Mouse (Mus musculus): ENCODE measurements around the gene Hivep2. TPM values are rescaled to one million over a fixed set of nuclear protein-coding genes. Genes with fewer than 3 reads are reported as not detected.

The Hivep2 gene
- polyA plus RNA-seq, 1 experiment from 2014 or later: 4.5 TPM

DNA sequence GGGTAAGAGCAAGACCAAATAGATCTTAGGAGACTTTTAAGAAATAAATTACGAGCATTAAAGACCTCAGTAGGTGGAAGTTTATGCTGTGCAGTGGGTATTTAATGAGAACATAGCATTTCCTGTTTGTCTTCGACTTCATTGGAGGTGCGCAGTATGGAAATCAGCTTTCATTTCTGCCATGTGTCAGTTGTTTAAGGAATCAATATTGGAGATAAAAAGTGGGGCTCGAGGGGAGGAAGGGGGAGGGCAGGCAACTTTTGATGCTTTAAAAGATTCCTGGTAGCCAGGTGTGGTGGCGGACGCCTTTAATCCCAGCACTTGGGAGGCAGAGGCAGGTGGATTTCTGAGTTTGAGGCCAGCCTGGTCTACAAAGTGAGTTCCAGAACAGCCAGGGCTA, 16.4 kb downstream of the Hivep2 start:
- Histone ChIP-seq H3K4me2 (peak overlapping the region; percentile 84), H3K27ac (no peak overlapping the region), H3K27me3 (no peaks in the 10 kb centered on the region), H3K9ac (0 out of 2 replicates have a peak overlapping the region, but pooled peaks have one; percentile 74), H3K4me3 (replicated peaks) (peak overlapping the region; percentile 62; the same call in 1 of the 2 replicates), H3K36me3 (replicated peaks) (no peaks in the 10 kb centered on the region), H3K4me1 (peaks cover 6% of the 10 kb centered on the region), H3K9me3 (no peaks in the 10 kb centered on the region)
- 77% methylated on average over 6 of the region's 6 CpGs for WGBS
- no peak; the same call in 1 of the 2 replicates for ATAC-seq (ENCODE audit: low FRiP score)

DNA sequence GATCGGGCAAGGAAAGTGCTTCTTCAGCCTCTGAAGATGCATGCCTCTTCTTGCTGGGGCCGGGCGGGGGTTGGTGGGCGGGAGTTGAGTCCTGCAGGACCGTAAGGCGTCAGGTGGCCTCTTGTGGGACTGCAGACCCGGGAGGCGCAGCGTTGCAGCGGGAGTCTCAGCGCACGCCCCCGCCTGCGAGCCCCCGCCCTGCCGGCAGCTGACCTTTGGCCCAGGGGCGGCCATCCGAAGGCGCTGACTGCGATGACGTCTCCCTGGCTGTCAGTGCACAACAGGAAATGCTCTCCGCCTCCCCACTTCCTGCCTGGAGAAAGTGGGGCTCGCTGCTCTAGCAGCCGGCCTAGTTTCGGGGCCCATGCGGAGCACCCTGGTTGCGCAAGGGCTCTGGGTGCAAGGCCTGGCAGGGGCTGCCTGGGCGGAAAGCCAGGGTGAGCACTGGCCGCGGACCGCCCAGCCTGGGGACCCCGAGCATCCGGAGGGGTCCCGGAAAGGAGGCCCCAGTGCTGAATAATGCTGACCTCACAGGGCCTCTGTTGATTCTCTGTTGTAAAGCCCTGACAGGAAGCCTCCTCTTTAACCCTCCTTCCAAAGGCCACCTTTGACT, 17.0 kb downstream of the Hivep2 start:
- no peaks in the 10 kb centered on the region for H3K9me3 ChIP-seq
- WGBS: 3% methylated on average over 34 of the region's 34 CpGs
- peak overlapping the region; percentile 66 for H3K27ac ChIP-seq
- peaks cover 6% of the 10 kb centered on the region for H3K4me1 ChIP-seq
- peak overlapping the region; percentile 84 for H3K4me2 ChIP-seq
- ATAC-seq (ENCODE audit: low FRiP score): peak; percentile 82
- H3K4me3 ChIP-seq (replicated peaks): peak overlapping the region; percentile 62
- peak overlapping the region; percentile 74 for H3K9ac ChIP-seq
- no peaks in the 10 kb centered on the region for H3K36me3 ChIP-seq (replicated peaks)
- H3K27me3 ChIP-seq: no peaks in the 10 kb centered on the region

DNA sequence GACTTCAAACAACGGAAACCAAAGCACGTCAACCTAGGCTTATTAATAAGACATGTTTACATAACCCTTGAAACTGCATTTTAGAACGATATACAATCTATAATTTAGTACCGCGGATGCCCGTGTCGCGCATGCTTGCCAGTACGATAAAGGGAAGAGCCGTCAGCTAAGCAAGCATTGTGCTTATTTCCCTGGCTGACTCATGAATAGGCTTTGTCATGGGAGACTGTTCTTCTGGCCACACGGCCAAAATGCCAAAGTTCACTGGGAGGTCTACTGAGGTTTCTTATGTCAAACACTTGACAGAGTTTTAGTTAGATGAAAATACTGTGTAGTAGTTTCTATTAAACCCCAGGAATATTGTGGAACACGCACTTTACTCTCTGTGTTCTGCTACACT, 17.8 kb downstream of the Hivep2 start:
- 67% methylated on average over 12 of the region's 12 CpGs for WGBS
- Histone ChIP-seq H3K4me1 (peaks cover 6% of the 10 kb centered on the region), H3K9me3 (no peaks in the 10 kb centered on the region), H3K4me2 (no peak overlapping the region), H3K36me3 (replicated peaks) (no peaks in the 10 kb centered on the region), H3K27ac (no peak overlapping the region), H3K4me3 (replicated peaks) (no peak overlapping the region), H3K27me3 (no peaks in the 10 kb centered on the region), H3K9ac (no peak overlapping the region)
- ATAC-seq (ENCODE audit: low FRiP score): no peak

DNA sequence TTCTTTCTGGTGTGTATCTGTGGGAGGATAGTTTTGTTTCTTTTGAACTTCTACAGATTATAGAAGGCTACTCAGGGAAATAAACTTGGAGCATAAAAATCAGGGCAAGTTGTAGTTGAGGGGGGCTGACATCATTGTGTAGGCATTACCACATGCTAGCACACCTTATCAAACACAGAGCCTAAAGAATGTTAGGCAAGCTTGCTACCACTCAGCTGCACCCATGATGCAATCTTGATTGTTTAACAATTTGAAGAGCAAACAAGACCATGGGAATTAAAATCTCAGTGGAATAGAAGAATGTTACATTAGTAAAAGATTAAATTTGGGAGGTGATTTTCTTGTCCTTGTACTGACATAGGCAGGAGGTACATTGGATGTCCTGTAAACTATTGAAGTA, 18.4 kb downstream of the Hivep2 start:
- Histone ChIP-seq H3K27me3 (no peaks in the 10 kb centered on the region), H3K27ac (no peak overlapping the region), H3K4me3 (replicated peaks) (no peak overlapping the region), H3K4me2 (no peak overlapping the region), H3K36me3 (replicated peaks) (no peaks in the 10 kb centered on the region), H3K4me1 (peaks cover 6% of the 10 kb centered on the region), H3K9me3 (no peaks in the 10 kb centered on the region), H3K9ac (no peak overlapping the region)
- ATAC-seq (ENCODE audit: low FRiP score): no peak

DNA sequence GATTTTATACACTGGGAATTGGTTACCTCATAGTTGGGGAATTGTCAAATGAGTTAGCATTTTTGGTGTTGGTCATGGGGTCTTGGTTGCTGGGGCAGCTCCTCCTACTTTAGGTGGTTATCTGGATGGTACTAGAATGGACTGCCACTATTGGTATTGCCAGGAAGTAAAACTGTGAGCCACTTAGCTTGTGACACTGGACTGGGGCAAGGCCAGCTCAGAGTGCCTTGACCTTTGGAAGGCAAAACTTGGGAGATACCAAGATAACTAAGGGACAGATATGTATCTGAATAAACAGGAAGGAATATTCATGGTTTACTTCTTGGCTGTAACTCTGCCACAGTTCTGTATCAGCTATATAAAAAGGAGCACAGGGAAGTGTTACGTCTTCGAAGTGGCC, 20.7 kb downstream of the Hivep2 start:
- Histone ChIP-seq H3K4me3 (replicated peaks) (no peak overlapping the region), H3K4me1 (peaks cover 6% of the 10 kb centered on the region), H3K9ac (no peak overlapping the region), H3K27me3 (no peaks in the 10 kb centered on the region), H3K27ac (no peak overlapping the region), H3K9me3 (no peaks in the 10 kb centered on the region), H3K4me2 (no peak overlapping the region), H3K36me3 (replicated peaks) (no peaks in the 10 kb centered on the region)
- ATAC-seq (ENCODE audit: low FRiP score): no peak
- 85% methylated on average over 2 of the region's 2 CpGs for WGBS

- WGBS: 86% methylated on average over 3 of the region's 3 CpGs
- H3K27ac ChIP-seq: no peak overlapping the region
- H3K36me3 ChIP-seq (replicated peaks): no peaks in the 10 kb centered on the region
- no peak overlapping the region for H3K4me2 ChIP-seq
- ATAC-seq (ENCODE audit: low FRiP score): no peak
- no peak overlapping the region for H3K9ac ChIP-seq
- no peak overlapping the region for H3K4me3 ChIP-seq (replicated peaks)
- H3K27me3 ChIP-seq: no peaks in the 10 kb centered on the region
- no peaks in the 10 kb centered on the region for H3K9me3 ChIP-seq
- peaks cover 6% of the 10 kb centered on the region for H3K4me1 ChIP-seq
Observed at GRCm38 (mm10) chr10:13987336-13987735, 21.5 kb downstream of the Hivep2 start.

GRCm38 (mm10) chr10:13988280-13988679, 22.4 kb downstream of the Hivep2 start:
- H3K4me3 ChIP-seq (replicated peaks): no peak overlapping the region
- no peak for ATAC-seq (ENCODE audit: low FRiP score)
- H3K4me1 ChIP-seq: peaks cover 2% of the 10 kb centered on the region; the same call in 1 of the 2 replicates
- no peaks in the 10 kb centered on the region for H3K36me3 ChIP-seq (replicated peaks)
- no peaks in the 10 kb centered on the region for H3K9me3 ChIP-seq
- no peaks in the 10 kb centered on the region for H3K27me3 ChIP-seq
- no peak overlapping the region for H3K9ac ChIP-seq
- no peak overlapping the region for H3K4me2 ChIP-seq
- H3K27ac ChIP-seq: no peak overlapping the region
- WGBS: 73% methylated on average over 9 of the region's 9 CpGs

DNA sequence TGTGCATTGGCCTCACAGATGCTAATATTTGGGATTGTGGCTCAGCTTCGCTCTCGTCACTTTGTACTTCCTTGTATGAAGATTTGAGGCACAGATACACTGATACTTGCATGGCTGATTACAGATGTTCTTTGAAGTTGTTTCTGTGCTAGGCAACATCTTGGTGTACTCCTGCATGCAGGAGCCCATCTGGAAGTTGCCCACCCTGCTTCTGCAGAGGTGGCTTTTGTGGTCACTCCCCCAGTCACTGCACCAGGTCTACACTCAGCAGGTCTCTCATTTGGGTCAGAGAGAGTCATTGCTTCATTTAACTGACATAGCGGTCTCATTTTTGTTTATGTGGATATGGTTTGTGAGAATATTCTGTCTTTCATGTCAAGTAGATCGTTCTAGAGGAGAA, 22.9 kb downstream of the Hivep2 start:
- H3K27ac ChIP-seq: no peak overlapping the region
- no peaks in the 10 kb centered on the region for H3K9me3 ChIP-seq
- H3K4me2 ChIP-seq: no peak overlapping the region
- H3K27me3 ChIP-seq: no peaks in the 10 kb centered on the region
- 90% methylated on average over 4 of the region's 4 CpGs for WGBS
- no peak overlapping the region for H3K4me3 ChIP-seq (replicated peaks)
- no peak for ATAC-seq (ENCODE audit: low FRiP score)
- H3K36me3 ChIP-seq (replicated peaks): no peaks in the 10 kb centered on the region
- H3K4me1 ChIP-seq: peaks cover 2% of the 10 kb centered on the region; the same call in 1 of the 2 replicates
- no peak overlapping the region for H3K9ac ChIP-seq

DNA sequence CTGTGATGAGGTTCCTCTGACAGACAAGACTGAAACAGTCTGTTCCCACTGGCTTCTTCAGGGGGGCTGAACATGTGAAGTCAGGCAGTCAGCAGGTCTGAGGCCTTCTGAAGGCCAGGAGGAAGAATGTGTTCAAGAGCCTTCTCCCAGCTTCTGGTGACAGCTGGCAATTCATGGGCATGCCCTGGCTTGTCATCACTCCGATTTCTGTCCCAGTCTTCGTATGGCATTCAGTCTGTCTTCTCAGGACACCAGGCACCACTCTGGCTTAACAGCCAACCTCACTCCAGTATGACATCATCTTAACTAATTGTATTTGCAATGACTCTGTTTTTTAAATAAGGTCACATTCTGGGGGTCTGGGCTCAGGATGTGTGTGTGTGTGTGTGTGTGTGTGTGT, 25.0 kb downstream of the Hivep2 start:
- no peak overlapping the region for H3K9ac ChIP-seq
- 85% methylated on average over 2 of the region's 2 CpGs for WGBS
- no peaks in the 10 kb centered on the region for H3K36me3 ChIP-seq (replicated peaks)
- H3K4me3 ChIP-seq (replicated peaks): no peak overlapping the region
- no peaks in the 10 kb centered on the region for H3K9me3 ChIP-seq
- no peak overlapping the region for H3K4me2 ChIP-seq
- no peaks in the 10 kb centered on the region for H3K27me3 ChIP-seq
- no peak for ATAC-seq (ENCODE audit: low FRiP score)
- H3K4me1 ChIP-seq: no peaks in the 10 kb centered on the region
- no peak overlapping the region for H3K27ac ChIP-seq

DNA sequence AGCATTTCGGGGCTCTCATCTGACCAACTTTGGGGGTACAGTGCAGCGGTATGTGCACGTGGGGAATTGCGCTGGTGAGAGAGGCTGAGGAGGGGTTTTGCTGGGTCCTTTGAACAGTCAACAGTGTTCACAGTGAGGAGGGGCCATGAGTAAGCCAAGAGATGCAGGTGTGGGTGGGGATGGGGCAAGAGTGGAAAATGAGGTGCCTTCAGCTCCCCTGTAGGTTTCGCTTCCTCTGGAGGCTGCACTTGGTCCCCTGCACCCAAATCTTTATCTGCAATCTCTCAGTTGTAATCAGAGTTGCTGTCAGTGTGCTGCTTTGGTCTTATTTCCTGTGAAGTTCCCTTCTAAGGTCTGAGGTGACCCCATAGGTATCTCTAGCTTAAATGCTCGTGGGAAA, 27.5 kb downstream of the Hivep2 start:
- no peak overlapping the region for H3K4me3 ChIP-seq (replicated peaks)
- no peaks in the 10 kb centered on the region for H3K27me3 ChIP-seq
- H3K27ac ChIP-seq: no peak overlapping the region
- no peaks in the 10 kb centered on the region for H3K36me3 ChIP-seq (replicated peaks)
- ATAC-seq (ENCODE audit: low FRiP score): no peak
- H3K9me3 ChIP-seq: no peaks in the 10 kb centered on the region
- H3K4me1 ChIP-seq: no peaks in the 10 kb centered on the region
- no peak overlapping the region for H3K9ac ChIP-seq
- no peak overlapping the region for H3K4me2 ChIP-seq
- 84% methylated on average over 6 of the region's 6 CpGs for WGBS

- Histone ChIP-seq H3K4me2 (no peak overlapping the region), H3K9me3 (no peaks in the 10 kb centered on the region), H3K9ac (no peak overlapping the region), H3K4me3 (replicated peaks) (no peak overlapping the region), H3K36me3 (replicated peaks) (no peaks in the 10 kb centered on the region), H3K27me3 (no peaks in the 10 kb centered on the region), H3K4me1 (no peaks in the 10 kb centered on the region), H3K27ac (no peak overlapping the region)
- ATAC-seq (ENCODE audit: low FRiP score): no peak
- WGBS: 79% methylated on average over 4 of the region's 4 CpGs
Observed at GRCm38 (mm10) chr10:13997336-13997735, 31.5 kb downstream of the Hivep2 start.

GRCm38 (mm10) chr10:14004769-14005517, 39.1 kb downstream of the Hivep2 start:
- Histone ChIP-seq H3K4me2 (no peak overlapping the region), H3K27me3 (no peaks in the 10 kb centered on the region), H3K27ac (no peak overlapping the region), H3K4me3 (replicated peaks) (no peak overlapping the region), H3K9ac (no peak overlapping the region), H3K9me3 (no peaks in the 10 kb centered on the region), H3K36me3 (replicated peaks) (no peaks in the 10 kb centered on the region), H3K4me1 (peaks cover 7% of the 10 kb centered on the region)
- 62% methylated on average over 4 of the region's 4 CpGs for WGBS
- no peak for ATAC-seq (ENCODE audit: low FRiP score)

DNA sequence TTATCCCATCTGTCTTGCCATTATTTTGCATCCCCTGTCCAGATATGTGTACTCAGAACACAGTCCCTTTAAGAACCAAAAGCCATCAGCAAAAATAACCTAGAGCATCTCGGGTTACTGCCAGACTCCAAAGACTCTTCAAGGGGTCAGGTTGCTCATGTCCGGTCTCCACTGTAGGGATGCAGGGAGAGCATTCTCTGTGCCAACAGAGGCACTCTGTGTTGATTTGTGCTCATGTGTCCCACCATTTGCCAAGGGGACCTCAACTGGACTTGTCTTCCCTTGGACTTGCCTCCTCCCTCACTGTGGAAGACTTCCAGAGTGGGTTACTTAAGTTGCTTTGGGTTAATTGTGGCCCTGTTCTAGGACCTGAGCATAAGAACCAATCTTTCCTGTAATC, 43.8 kb downstream of the Hivep2 start:
- no peak overlapping the region for H3K9ac ChIP-seq
- 92% methylated on average over 2 of the region's 2 CpGs for WGBS
- H3K4me2 ChIP-seq: no peak overlapping the region
- no peak overlapping the region for H3K27ac ChIP-seq
- H3K4me1 ChIP-seq: peaks cover 4% of the 10 kb centered on the region
- ATAC-seq (ENCODE audit: low FRiP score): no peak
- no peak overlapping the region for H3K4me3 ChIP-seq (replicated peaks)
- no peaks in the 10 kb centered on the region for H3K36me3 ChIP-seq (replicated peaks)
- no peaks in the 10 kb centered on the region for H3K27me3 ChIP-seq
- no peaks in the 10 kb centered on the region for H3K9me3 ChIP-seq
